Mouse (Mus musculus) cerebellum, adult 2 months (tissue): ENCODE results near the gene Trim47.

Source experiments
- CTCF ChIP-seq: fragments of 200-500 bp; IDR thresholded peaks from 2 replicates; pipeline ENCODE4 v1.5.1; 2011; ENCODE audit warnings: low read depth, mild to moderate bottlenecking, control low read depth, low read length, moderate library complexity, borderline replicate concordance; ENCODE audit not compliant: insufficient read depth
- POLR2A ChIP-seq: fragments of 200-500 bp; IDR thresholded peaks from 2 replicates; pipeline ENCODE4 v1.6.1; 2011; ENCODE audit warnings: low read length, control low read depth, borderline replicate concordance; ENCODE audit not compliant: insufficient read depth

DNA sequence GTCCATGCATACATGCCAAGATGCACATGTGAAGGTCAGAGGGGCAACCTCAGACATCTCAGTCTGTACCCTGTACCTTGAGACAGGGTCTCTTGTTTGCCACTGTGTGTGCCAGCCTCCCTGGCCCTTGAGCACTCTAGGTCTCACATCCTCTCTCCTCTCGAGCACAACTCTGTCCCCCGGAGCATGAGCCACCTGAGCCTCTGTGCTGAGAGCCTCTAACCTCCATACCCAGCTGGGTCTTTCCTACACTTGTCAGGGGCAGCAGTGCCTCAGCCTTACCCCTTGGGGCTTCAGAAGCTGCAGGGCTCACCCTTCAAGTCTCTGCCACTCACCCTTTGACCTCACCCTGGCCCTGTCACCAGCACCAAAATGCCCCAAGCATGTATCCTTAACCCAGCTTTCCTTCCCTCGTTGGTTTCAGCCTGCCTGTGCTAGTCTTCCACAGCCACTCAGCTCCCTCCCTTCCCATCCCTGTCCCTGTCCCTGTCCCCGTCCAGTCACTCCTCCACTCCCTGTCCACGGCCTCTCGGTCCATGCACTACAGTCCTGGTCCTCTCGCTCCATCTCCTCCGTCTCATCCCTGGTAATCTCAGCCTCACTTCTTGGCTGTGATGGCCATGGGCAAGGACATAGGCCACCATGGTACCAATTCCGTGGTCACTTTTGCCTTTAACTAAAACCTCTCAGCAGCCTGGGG, 2.2 kb upstream of the Trim47 start:
- TF ChIP-seq CTCF (no peak), POLR2A (no peak)
